ENCODE assay signal across 9 mouse cellular contexts in genomic region chr3:121426621-121427519, GRCm38 (mm10). TPM values are rescaled to one million over a fixed set of nuclear protein-coding genes. Genes with fewer than 3 reads are reported as not detected.
DNase-seq lines count a peak whose midpoint lies in the region; ATAC-seq lines count a peak whose summit lies in the region.
"Had no signal": no experiment of that assay in that cellular context is flagged by ENCODE, and none has a peak within 500 bp of the region (broad histone marks: within the 10 kb centered on the region; RNA-seq: fewer than 3 reads in every experiment).

No protein-coding gene starts in this region.

- ATAC-seq in hindbrain, embryonic 11.5 days (ENCODE audit: low FRiP score): peak; percentile 75

- peak; percentile 84 for DNase-seq in R1 (ENCODE audit: low read depth, low spot score)
- peak; percentile 83 to 86 for DNase-seq in cerebellum, postnatal 10 days
- peak; percentile 10 to 59 for DNase-seq in frontal cortex, adult 2 months (ENCODE audit: extremely low spot score in 1 of 2, low spot score in 1 of 2)
- DNase-seq in hindbrain, embryonic 11.5 days (ENCODE audit: low spot score): peak; percentile 88
- DNase-seq in layer of hippocampus, postnatal 25 days (ENCODE audit: extremely low spot score in 1 of 2, low spot score in 1 of 2): peak; percentile 59 to 71
- DNase-seq in lung, postnatal 14 days: peak; percentile 85
- peak; percentile 91 for DNase-seq in retina, postnatal 1 day
- DNase-seq in thymus, postnatal 4 days: peak; percentile 90

- no peaks in the 10 kb centered on the region for H3K27me3 ChIP-seq in hindbrain, embryonic 11.5 days (ENCODE audit: control insufficient read depth, insufficient read depth, low read length)

- H3K4me3 ChIP-seq in hindbrain, embryonic 11.5 days (ENCODE audit: low read depth, low read length): peak overlapping the region; percentile 78

- H3K9me3 ChIP-seq in hindbrain, embryonic 11.5 days (ENCODE audit: control insufficient read depth, low read length): no peaks in the 10 kb centered on the region

- under 1% methylated on average over 84 of the region's 93 CpGs for WGBS in hindbrain, embryonic 11.5 days

- peak overlapping the region; percentile 99 for H3K27ac ChIP-seq in hindbrain, embryonic 11.5 days (ENCODE audit: low read depth, low read length)
- H3K27ac ChIP-seq: macrophage had no signal

- no peaks in the 10 kb centered on the region for H3K4me1 ChIP-seq in hindbrain, embryonic 11.5 days (replicated peaks; ENCODE audit: control insufficient read depth, insufficient read depth, low read length)

- H3K36me3 ChIP-seq in hindbrain, embryonic 11.5 days (ENCODE audit: control insufficient read depth, insufficient read depth, low read length): 0 out of 2 replicates have a peak, but pooled peaks cover 2% of the 10 kb centered on the region

- peak overlapping the region; percentile 55 for H3K4me2 ChIP-seq in hindbrain, embryonic 11.5 days (replicated peaks; ENCODE audit: low read depth, low read length)

- H3K9ac ChIP-seq in hindbrain, embryonic 11.5 days (ENCODE audit: low read depth, low read length): peak overlapping the region; percentile 89

RNA-seq across cellular contexts. Expression of gene Cnn3, which starts 0.6 kb away (rescaled TPM):
- polyA plus RNA-seq in frontal cortex, adult 2 months (2012; rRNA removed): 188 and 193 TPM in 2 replicates
- 1,127 and 1,205 TPM in 2 replicates for polyA plus RNA-seq in hindbrain, embryonic 11.5 days (2014; fragmentation: Nextera tagmentation; extraction: Ambion mirVana)
- total RNA-seq in layer of hippocampus, postnatal 25 days (2021): 100 to 1,000 TPM; 109 TPM

Comparison
In these comparisons a context has a peak if more than half of its experiments do, and no peak if none do; other contexts are left out.
1. Peak in every context shown above with its lines: DNase-seq, ATAC-seq, H3K4me3 ChIP-seq and H3K27ac ChIP-seq.
2. DNase-seq: peak in every context shown above with its lines; median percentile 91 in retina, postnatal 1 day; 90 in thymus, postnatal 4 days; 88 in hindbrain, embryonic 11.5 days; 85 in lung, postnatal 14 days; 84 in cerebellum, postnatal 10 days; 84 in R1; 65 in layer of hippocampus, postnatal 25 days; 34 in frontal cortex, adult 2 months.